Mouse (Mus musculus) erythroblast, embryonic 14.5 days (primary cell): ENCODE data around the gene Eif4g2.

ENCODE experiments used
- GATA1 ChIP-seq: IDR thresholded peaks from 2 replicates; pipeline ENCODE4 v1.6.1; 2012; ENCODE audit warnings: low read length, inconsistent platforms, mixed read lengths
- TAL1 ChIP-seq: IDR thresholded peaks from 3 replicates; pipeline ENCODE4 v1.6.1; 2012; ENCODE audit warnings: low read length, inconsistent platforms, mixed read lengths

DNA sequence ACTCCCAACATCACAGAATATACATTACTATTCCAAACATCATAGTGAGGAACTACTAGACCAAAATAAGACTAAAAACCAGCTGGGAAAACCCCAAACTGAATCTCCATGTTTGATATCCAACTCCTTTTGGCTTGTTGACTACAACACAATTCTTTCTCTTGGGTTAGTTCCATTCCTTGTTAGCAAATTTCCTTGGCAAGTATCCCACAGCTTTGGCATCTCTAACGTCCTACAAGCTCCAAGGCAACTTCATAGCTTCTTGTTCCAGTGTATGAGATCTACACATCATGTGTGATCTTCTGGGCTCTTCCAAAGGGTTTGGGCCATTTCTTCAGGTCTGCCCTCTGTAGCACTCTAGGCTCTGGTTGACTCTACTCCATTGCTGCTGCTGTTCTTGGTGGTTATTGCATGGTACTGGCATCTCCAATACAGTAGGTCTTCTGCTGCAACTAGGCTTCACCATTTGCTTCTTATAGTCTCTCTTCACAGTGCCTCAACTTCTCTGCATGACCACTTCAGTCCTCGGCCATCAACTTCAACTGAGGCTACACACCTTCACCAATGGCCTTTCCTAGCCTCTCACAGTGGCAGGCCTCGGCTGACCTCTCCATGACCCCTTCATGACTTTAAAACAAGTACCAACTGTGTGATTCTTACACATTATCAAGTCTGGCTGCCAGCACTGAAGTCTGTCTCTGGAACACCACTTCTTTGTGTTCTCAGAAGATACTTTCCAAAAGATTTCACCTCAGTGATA, 44.0 kb upstream of the Eif4g2 start:
- no peak for TF ChIP-seq GATA1
- TF ChIP-seq TAL1: no peak
